Mouse (Mus musculus) liver, adult 2 months (tissue): ENCODE data around the gene Pih1d1.

Experiments used
- CTCF ChIP-seq: fragments of 200-500 bp; IDR thresholded peaks from 2 replicates; pipeline ENCODE4 v1.5.1; 2011; ENCODE audit warnings: low read depth, low read length, control low read depth
- POLR2A ChIP-seq: fragments of 200-500 bp; IDR thresholded peaks from 2 replicates; pipeline ENCODE4 v1.6.1; 2011; ENCODE audit warnings: low read length, control low read depth; ENCODE audit not compliant: insufficient read depth; ENCODE audit errors: extremely low read depth

DNA sequence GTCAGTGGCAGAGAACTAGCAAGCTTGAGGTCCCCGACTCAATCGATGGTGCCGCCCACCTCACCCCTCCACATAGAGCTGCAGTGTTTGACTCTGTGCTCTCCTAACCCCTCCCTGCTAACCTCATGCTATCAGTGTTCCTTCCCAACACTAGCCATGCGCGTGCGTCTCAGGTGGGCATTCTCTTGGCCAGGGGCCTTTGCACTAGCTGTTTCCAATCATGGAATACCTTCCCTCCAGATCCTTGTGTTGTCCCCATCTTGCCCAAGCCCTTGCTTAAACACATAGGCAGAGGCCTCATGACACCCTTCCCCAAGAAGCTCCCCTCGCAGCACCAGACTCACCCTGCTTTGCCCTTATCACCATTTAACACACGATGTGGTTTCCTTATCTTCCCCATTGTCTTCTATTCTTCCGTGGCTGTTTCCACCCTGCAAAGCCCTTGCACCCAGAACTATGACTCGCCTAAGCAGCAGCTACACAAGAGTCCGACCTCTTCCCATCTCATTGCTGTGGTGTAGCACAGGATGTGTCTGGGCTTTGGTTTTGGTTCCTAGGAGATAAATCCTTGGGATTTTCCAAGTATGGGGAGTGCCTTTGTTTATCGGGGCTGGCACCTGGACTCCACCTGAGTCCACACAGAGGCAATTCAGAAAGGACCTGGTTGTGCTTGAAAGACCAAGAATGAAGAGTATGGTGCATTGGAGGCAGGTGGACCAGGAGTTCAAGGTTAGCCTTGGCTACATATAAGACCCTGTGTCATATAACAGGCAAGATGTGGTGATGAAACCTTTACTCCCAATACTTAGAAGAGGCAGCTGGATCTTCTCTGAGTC is 16.7 kb upstream of the Pih1d1 start:
- TF ChIP-seq CTCF = no peak
- no peak for TF ChIP-seq POLR2A
